Mouse (Mus musculus) brain, embryonic 14.5 days (tissue): ENCODE results near the gene Cnksr3.

Experiments used
- CTCF ChIP-seq: fragments of 200-500 bp; IDR thresholded peaks from 2 replicates; pipeline ENCODE4 v1.5.1; 2012; ENCODE audit warnings: inconsistent platforms, mild to moderate bottlenecking, moderate library complexity, borderline replicate concordance; ENCODE audit not compliant: insufficient read depth, insufficient read length; ENCODE audit errors: extremely low read depth
- POLR2A ChIP-seq: fragments of 200-500 bp; IDR thresholded peaks from 2 replicates; pipeline ENCODE4 v1.6.1; 2012; ENCODE audit warnings: mild to moderate bottlenecking, inconsistent platforms, borderline replicate concordance; ENCODE audit not compliant: poor library complexity, insufficient read depth, insufficient read length, severe bottlenecking; ENCODE audit errors: extremely low read depth

- TF ChIP-seq CTCF = no peak
- no peak for TF ChIP-seq POLR2A
These were observed 134.1 kb downstream of the Cnksr3 start for GRCm38 (mm10) chr10:7077971-7078370.
